Mouse (Mus musculus) embryonic facial prominence, embryonic 12.5 days (tissue): Measurements from ENCODE around the gene Dcst1. TPM values are rescaled to one million over a fixed set of nuclear protein-coding genes. Genes with fewer than 3 reads are reported as not detected.

Source experiments
- ATAC-seq: fragments of 200-750 bp; cut with Nextera tagmentation; 2 replicates; pipeline ENCODE4 v1.8.0; 2017; ENCODE audit not compliant: insufficient number of reproducible peaks, insufficient read depth, low FRiP score, low TSS enrichment
- H3K27ac ChIP-seq: fragments of 300-500 bp; sonication (generic); 2 replicates; pipeline ENCODE4 v1.5.1; 2016; ENCODE audit warnings: mild to moderate bottlenecking
- H3K27me3 ChIP-seq: fragments of 300-500 bp; sonication (generic); 2 replicates; pipeline ENCODE4 v1.6.1; 2016; ENCODE audit warnings: mild to moderate bottlenecking, moderate library complexity
- H3K36me3 ChIP-seq: fragments of 300-500 bp; sonication (generic); 2 replicates; pipeline ENCODE4 v1.6.1; 2016; ENCODE audit warnings: mild to moderate bottlenecking
- H3K4me1 ChIP-seq: fragments of 300-500 bp; sonication (generic); 2 replicates; pipeline ENCODE4 v1.6.1; 2016
- H3K4me2 ChIP-seq: fragments of 300-500 bp; sonication (generic); replicated peaks from 2 replicates; pipeline ENCODE4 v1.6.1; 2016; ENCODE audit warnings: mild to moderate bottlenecking, moderate library complexity
- H3K4me3 ChIP-seq: fragments of 300-500 bp; sonication (generic); 2 replicates; pipeline ENCODE4 v1.5.1; 2016; ENCODE audit warnings: mild to moderate bottlenecking
- H3K9ac ChIP-seq: fragments of 300-500 bp; sonication (generic); 2 replicates; pipeline ENCODE4 v1.6.1; 2016; ENCODE audit warnings: mild to moderate bottlenecking, moderate library complexity
- H3K9me3 ChIP-seq: fragments of 300-500 bp; sonication (generic); 2 replicates; pipeline ENCODE4 v1.6.1; 2016; ENCODE audit warnings: mild to moderate bottlenecking, moderate library complexity
- WGBS: fragments of 180-500 bp; shearing (Covaris S2); methylation state at CpG from one replicate; pipeline ENCODE4 v1.1.7; 2016; 5-methylcytosine and 5-hydroxymethylcytosine counted together
- polyA plus RNA-seq: library from polyadenylated mRNA; unstranded; fragments of >200 nt; fragmentation: Nextera tagmentation; extraction: Ambion mirVana; gene quantifications from 2 replicates; pipeline ENCODE4 v1.2.1, GENCODE M21; 2016

Gene Dcst1
- polyA plus RNA-seq, 1 experiment from 2014 or later, result 0.32 TPM

DNA sequence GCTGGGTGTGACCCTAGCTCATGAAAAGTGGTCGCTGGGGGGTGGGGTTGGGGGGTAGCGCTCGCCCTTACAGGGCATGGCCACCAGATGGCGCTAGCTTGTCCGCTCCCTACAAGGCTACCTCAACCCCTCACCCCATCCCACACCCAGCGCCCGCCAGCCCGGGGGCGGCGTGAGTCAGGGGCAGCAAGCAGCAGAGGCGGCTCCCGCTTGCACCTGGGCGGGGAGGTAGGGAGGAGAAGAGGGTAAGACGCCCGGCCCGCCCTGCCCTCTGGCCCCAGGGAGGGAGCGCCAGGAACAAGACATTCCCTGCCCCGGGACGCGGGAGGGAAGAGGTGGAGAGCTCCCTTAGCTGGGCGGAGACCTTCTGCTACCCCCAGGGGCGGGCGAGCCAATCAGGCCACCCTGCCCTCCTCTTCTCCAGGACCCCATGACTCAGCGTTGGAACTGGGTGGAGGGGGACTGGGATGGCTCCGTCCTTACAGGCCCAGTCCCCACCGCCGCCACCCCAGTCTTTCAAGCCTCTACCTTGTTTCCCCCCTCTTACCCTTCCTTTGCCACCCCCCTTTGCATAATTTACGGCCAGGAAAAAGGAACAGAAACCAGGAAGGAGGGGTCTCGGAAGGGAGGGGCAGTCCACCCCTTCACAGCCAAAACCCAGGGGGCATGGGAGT lies 13.5 kb upstream of the Dcst1 start:
- H3K36me3 ChIP-seq, result no peaks in the 10 kb centered on the region

DNA sequence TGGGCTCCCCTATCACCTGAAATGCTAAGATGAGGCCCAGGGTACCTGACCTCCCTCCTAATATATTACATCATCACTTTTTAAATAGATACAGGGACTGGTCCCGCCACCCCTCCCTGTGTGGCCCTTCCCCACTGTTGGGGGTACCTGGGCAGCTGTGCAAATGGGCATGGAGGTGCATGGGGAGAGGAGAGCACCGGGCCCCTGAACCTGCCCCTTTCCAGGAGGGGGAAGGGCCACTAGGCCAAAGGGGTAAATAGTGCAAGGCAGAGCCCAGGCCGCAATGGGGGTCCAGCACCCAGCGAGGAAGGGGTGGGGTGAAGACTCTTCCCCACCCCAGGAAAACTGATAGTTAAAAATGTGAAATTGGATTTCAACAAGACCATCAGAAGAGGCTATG lies 12.8 kb upstream of the Dcst1 start:
- peak overlapping the region; percentile 78 for H3K4me2 ChIP-seq
- H3K36me3 ChIP-seq, result no peaks in the 10 kb centered on the region
- peak overlapping the region; percentile 57; the same call in 1 of the 2 replicates for H3K9ac ChIP-seq
- H3K4me3 ChIP-seq, result no peak overlapping the region
- peaks cover 13% of the 10 kb centered on the region for H3K4me1 ChIP-seq
- H3K27me3 ChIP-seq, result no peaks in the 10 kb centered on the region
- H3K27ac ChIP-seq, result no peak overlapping the region
- no peaks in the 10 kb centered on the region for H3K9me3 ChIP-seq
- WGBS, result 73% methylated on average over 4 of the region's 4 CpGs
- no peak for ATAC-seq

More for the DNA sequence above, 13.5 kb upstream of the Dcst1 start:
- Histone ChIP-seq H3K27ac (peak overlapping the region; percentile 26; the same call in 1 of the 2 replicates), H3K4me3 (peak overlapping the region; percentile 54), H3K9me3 (no peaks in the 10 kb centered on the region), H3K4me2 (peak overlapping the region; percentile 78), H3K4me1 (peaks cover 13% of the 10 kb centered on the region), H3K9ac (peak overlapping the region; percentile 57), H3K27me3 (no peaks in the 10 kb centered on the region)
- ATAC-seq, result peak; percentile 87
- 2% methylated on average over 28 of the region's 29 CpGs for WGBS

DNA sequence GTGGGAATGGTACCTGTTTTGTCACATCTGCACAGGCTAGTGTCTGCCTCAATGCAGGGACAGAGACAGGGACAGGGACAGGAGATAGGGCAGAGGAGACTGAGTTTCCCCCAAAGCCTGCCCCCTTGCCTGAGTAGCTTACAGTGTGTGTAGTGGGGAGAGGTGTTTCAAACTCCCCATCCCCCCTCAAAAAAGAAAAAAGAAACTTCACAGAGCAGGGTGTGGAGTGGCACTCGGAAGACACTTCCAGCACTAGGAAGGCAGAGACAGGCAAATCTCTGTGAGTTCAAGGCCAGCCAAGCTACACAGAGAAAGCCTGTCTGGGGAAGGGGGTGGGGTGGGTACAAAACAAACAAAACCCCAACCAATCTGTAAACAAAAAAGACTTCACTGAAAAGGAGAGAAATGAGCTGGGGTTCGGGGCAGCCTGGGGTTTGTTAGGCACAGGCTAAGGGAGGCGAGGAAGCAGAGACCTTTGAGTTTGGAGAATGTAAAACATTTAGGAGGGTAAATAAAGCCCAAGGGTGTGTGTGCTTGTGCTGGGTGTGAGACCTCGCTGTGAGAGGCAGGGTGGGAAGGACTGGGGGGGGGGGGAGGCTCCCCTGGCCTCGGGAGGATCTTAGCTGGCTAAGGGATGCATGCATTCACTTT lies 8.7 kb upstream of the Dcst1 start:
- H3K4me2 ChIP-seq, result no peak overlapping the region
- no peak for ATAC-seq
- no peak overlapping the region for H3K9ac ChIP-seq
- peaks cover 8% of the 10 kb centered on the region for H3K4me1 ChIP-seq
- WGBS, result 43% methylated on average over 5 of the region's 5 CpGs
- H3K27me3 ChIP-seq, result no peaks in the 10 kb centered on the region
- H3K9me3 ChIP-seq, result no peaks in the 10 kb centered on the region
- no peaks in the 10 kb centered on the region for H3K36me3 ChIP-seq
- H3K27ac ChIP-seq, result no peak overlapping the region
- H3K4me3 ChIP-seq, result no peak overlapping the region

DNA sequence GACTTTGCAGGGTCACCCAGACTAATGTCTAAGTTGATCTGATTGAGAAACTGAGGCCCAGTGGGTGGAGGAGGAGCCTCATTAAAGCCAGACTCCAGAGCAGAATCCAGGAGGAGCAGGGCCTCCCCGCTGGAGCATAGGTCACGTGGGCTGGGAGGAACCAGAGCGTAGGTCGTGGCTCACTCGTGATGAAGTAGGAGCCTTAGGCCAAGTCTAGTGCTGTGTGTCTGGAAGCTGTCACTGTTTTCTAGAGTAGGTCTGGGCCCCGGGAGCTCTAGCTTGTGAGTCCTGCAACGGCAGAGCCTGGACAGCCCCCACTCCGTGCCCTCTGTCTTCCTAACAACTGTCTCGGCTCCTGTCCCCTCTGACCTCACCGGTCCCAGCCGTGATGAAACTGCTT lies 2.3 kb upstream of the Dcst1 start:
- 57% methylated on average over 11 of the region's 11 CpGs for WGBS
- Histone ChIP-seq H3K4me3 (no peak overlapping the region), H3K9ac (no peak overlapping the region), H3K9me3 (no peaks in the 10 kb centered on the region), H3K36me3 (no peaks in the 10 kb centered on the region), H3K27ac (no peak overlapping the region), H3K4me2 (no peak overlapping the region), H3K4me1 (no peaks in the 10 kb centered on the region), H3K27me3 (no peaks in the 10 kb centered on the region)
- no peak for ATAC-seq

DNA sequence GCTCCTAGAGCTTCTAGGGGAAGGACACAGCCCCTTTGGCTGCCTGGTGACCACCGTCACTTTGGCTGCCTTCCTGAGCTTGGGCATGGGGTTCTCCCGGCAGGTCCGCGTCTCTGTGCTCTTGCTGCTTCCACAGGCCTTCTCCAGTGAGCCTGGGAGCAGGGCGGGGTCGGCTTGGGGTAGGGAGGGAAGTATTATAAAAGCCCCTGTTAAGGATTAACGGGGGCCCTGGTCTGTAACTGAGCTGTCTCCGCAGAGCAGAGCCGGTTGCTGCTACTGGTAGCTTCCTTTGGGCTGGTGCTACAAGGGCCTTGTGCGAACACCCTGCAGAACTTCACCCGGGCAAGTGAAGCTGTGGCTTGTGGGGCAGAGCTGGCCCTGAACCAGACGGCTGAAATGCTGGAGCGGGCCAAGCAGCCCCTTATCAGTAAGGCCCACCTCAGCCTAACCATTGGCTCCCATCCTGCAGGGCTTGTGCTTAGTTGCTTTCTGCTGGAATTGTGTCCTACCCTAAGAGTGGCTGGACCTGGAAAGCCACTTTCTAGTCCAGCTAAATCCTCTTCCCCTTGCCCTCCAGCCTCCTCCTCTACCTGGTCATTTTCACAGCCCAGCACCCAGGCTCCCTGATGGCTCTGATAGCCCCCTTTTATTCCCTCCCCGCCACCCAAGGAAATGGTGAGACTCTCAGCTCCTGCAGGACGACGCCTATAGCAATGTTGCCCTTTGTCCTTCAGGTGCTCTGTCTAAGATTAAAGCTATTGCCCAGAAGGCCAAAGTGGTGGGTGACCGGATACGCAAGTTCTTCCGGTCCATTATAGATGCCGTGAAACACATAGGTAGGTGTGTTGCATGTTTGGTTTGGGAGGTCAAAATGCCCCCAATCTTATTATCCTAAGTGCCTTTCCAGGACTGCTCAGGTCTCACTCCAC lies 697 bp upstream of the Dcst1 start:
- Histone ChIP-seq H3K36me3 (no peaks in the 10 kb centered on the region), H3K4me3 (no peak overlapping the region), H3K27ac (no peak overlapping the region), H3K4me1 (no peaks in the 10 kb centered on the region), H3K4me2 (no peak overlapping the region), H3K27me3 (no peaks in the 10 kb centered on the region), H3K9me3 (no peaks in the 10 kb centered on the region), H3K9ac (no peak overlapping the region)
- 77% methylated on average over 20 of the region's 20 CpGs for WGBS
- ATAC-seq, result no peak

GRCm38 (mm10) chr3:89364631-89365030 lies 422 bp downstream of the Dcst1 start:
- Histone ChIP-seq H3K9ac (no peak overlapping the region), H3K4me2 (no peak overlapping the region), H3K27ac (no peak overlapping the region), H3K36me3 (no peaks in the 10 kb centered on the region), H3K4me3 (no peak overlapping the region), H3K4me1 (no peaks in the 10 kb centered on the region), H3K9me3 (no peaks in the 10 kb centered on the region), H3K27me3 (0 out of 2 replicates have a peak, but pooled peaks cover 2% of the 10 kb centered on the region)
- ATAC-seq, result no peak
- 61% methylated on average over 8 of the region's 8 CpGs for WGBS

DNA sequence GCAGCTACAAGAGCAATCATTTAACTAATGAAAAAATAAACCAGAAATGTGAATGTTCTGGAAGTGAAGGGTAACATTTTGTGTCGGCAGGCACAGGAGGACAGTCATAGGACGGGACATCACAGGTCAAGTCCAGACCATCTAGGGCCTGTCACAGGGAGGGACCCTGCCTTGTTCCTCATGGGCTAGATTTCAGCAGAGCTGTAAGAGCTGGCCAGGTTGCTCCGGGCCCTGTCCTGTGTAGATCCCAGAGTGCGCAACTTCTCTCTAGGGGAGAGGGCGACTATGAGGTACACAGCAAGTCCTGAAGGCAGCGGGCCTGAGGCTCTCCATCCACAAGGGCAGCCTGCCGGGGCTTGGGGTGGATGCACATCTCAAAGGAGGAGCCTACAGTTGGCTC lies 3.4 kb downstream of the Dcst1 start, which contains the start of gene Dcst2:
Gene Dcst2 (plus strand): TSS at position 301 of the 400 bp plus-strand sequence.
- H3K27me3 ChIP-seq, result 0 out of 2 replicates have a peak, but pooled peaks cover 2% of the 10 kb centered on the region
- 83% methylated on average over 7 of the region's 7 CpGs for WGBS
- no peak within 1 kb of the TSS for H3K4me2 ChIP-seq
- no peak within 1 kb of the TSS for H3K9ac ChIP-seq
- H3K27ac ChIP-seq, result no peak within 1 kb of the TSS
- no peaks in the 10 kb centered on the region for H3K9me3 ChIP-seq
- H3K4me3 ChIP-seq, result no peak within 1 kb of the TSS
- no peak for ATAC-seq
- no peaks in the 10 kb centered on the region for H3K36me3 ChIP-seq
- no peaks in the 10 kb centered on the region for H3K4me1 ChIP-seq

DNA sequence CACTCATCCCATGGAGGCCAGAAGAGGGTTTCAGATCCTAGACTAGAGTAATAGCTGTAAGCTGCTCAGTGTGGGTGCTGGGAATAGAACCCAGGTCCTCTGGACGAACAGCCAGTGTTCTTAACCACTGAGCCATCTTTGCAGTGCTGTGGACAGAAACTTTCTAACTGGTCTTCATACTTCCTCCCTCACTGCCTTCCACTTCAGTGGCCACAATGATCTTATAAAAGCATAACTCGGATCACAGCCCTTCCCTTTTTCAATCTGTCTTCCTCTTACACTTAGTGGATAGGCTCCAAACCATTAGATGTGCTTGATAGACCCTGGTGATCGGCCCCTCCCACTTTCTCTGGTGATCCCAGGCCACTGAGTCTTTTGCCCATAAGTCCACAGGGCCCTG lies 4.8 kb downstream of the Dcst1 start:
- H3K9ac ChIP-seq, result no peak overlapping the region

GRCm38 (mm10) chr3:89359630-89360029 lies 5.4 kb downstream of the Dcst1 start:
- Histone ChIP-seq H3K4me2 (no peak overlapping the region), H3K36me3 (no peaks in the 10 kb centered on the region), H3K27ac (no peak overlapping the region), H3K9ac (no peak overlapping the region), H3K4me3 (no peak overlapping the region), H3K9me3 (no peaks in the 10 kb centered on the region), H3K27me3 (0 out of 2 replicates have a peak, but pooled peaks cover 2% of the 10 kb centered on the region), H3K4me1 (peaks cover 3% of the 10 kb centered on the region; the same call in 1 of the 2 replicates)
- ATAC-seq, result no peak
- 74% methylated on average over 6 of the region's 6 CpGs for WGBS

More for the DNA sequence above, 4.8 kb downstream of the Dcst1 start:
- Histone ChIP-seq H3K4me1 (no peaks in the 10 kb centered on the region), H3K27me3 (0 out of 2 replicates have a peak, but pooled peaks cover 2% of the 10 kb centered on the region), H3K27ac (no peak overlapping the region), H3K4me2 (no peak overlapping the region), H3K4me3 (no peak overlapping the region), H3K9me3 (no peaks in the 10 kb centered on the region), H3K36me3 (no peaks in the 10 kb centered on the region)
- WGBS, result 78% methylated on average over 3 of the region's 3 CpGs
- no peak for ATAC-seq

- Histone ChIP-seq H3K4me3 (no peak overlapping the region), H3K9me3 (no peaks in the 10 kb centered on the region), H3K27me3 (0 out of 2 replicates have a peak, but pooled peaks cover 15% of the 10 kb centered on the region), H3K9ac (no peak overlapping the region), H3K36me3 (no peaks in the 10 kb centered on the region), H3K4me1 (peaks cover 3% of the 10 kb centered on the region; the same call in 1 of the 2 replicates), H3K4me2 (no peak overlapping the region), H3K27ac (no peak overlapping the region)
- WGBS, result 73% methylated on average over 9 of the region's 9 CpGs
- no peak for ATAC-seq
Observed at GRCm38 (mm10) chr3:89356029-89356428, 9.0 kb downstream of the Dcst1 start.

- H3K4me3 ChIP-seq, result no peak overlapping the region
- no peaks in the 10 kb centered on the region for H3K9me3 ChIP-seq
- H3K27ac ChIP-seq, result no peak overlapping the region
- peaks cover 18% of the 10 kb centered on the region; the same call in 1 of the 2 replicates for H3K27me3 ChIP-seq
- no peak overlapping the region for H3K9ac ChIP-seq
- 78% methylated on average over 6 of the region's 6 CpGs for WGBS
- H3K4me2 ChIP-seq, result no peak overlapping the region
- ATAC-seq, result no peak
- no peaks in the 10 kb centered on the region for H3K36me3 ChIP-seq
- peaks cover 5% of the 10 kb centered on the region for H3K4me1 ChIP-seq
Observed at GRCm38 (mm10) chr3:89355512-89355902, 9.5 kb downstream of the Dcst1 start.
